Mouse (Mus musculus) spleen, adult 2 months (tissue): ENCODE data around the gene Cfap20.

Source experiments
- CTCF ChIP-seq: fragments of 200-500 bp; IDR thresholded peaks from 2 replicates; pipeline ENCODE4 v1.5.1; 2011; ENCODE audit warnings: mild to moderate bottlenecking, inconsistent platforms; ENCODE audit not compliant: insufficient read depth, insufficient read length, insufficient replicate concordance; ENCODE audit errors: extremely low read depth
- POLR2A ChIP-seq: fragments of 200-500 bp; IDR thresholded peaks from 2 replicates; pipeline ENCODE4 v1.6.1; 2011; ENCODE audit warnings: low read depth, low read length, inconsistent platforms

DNA sequence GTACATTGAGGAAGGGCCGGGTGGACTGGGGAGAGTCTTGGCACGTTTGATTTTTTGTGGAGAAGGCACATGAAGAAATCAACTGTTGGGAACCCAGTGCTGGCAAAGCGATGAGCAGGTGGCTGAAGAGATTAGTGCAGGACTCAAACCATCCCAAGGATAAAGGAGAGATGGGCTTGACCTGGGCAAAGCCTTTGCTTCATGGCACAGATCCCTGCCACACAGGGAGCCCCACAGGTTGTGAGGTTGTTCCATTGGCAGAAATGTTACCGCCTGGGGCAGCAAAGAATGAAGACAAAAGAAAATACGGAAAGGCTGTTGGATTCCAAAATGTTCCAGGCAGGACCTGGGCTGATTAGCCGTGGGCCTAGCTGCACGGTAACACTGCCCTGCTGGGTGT, 46.7 kb downstream of the Cfap20 start:
- TF ChIP-seq CTCF = no peak
- no peak for TF ChIP-seq POLR2A
